Mouse (Mus musculus) megakaryocyte, embryonic 14.5 days (primary cell): ENCODE measurements around the gene Ak9. TPM values are rescaled to one million over a fixed set of nuclear protein-coding genes. Genes with fewer than 3 reads are reported as not detected.
A peak's percentile ranks its signal among the peaks of the same experiment; 100 is the strongest.

Source experiments
- H3K27me3 ChIP-seq: replicated peaks from 2 replicates; pipeline ENCODE3; 2012; ENCODE audit warnings: inconsistent platforms
- H3K36me3 ChIP-seq: replicated peaks from 2 replicates; pipeline ENCODE3; 2012; ENCODE audit warnings: low read length, inconsistent platforms, mixed read lengths
- H3K4me1 ChIP-seq: 2 replicates; pipeline ENCODE4 v1.6.1; 2012; ENCODE audit warnings: inconsistent platforms
- H3K4me3 ChIP-seq: replicated peaks from 2 replicates; pipeline ENCODE3; 2012; ENCODE audit warnings: moderate library complexity, mild to moderate bottlenecking, inconsistent platforms
- H3K9me3 ChIP-seq: 2 replicates; pipeline ENCODE4 v1.6.1; 2012; ENCODE audit warnings: inconsistent platforms
- FLI1 ChIP-seq: IDR thresholded peaks from 2 replicates; pipeline ENCODE4 v1.6.1; 2012; ENCODE audit warnings: low read length, inconsistent platforms, mixed read lengths
- GATA1 ChIP-seq: IDR thresholded peaks from 3 replicates; pipeline ENCODE4 v1.6.1; 2012; ENCODE audit warnings: mixed read lengths, low read length, inconsistent platforms, borderline replicate concordance
- polyA plus RNA-seq: library from polyadenylated mRNA; stranded (reverse); fragments of >175 nt; gene quantifications from 2 replicates; pipeline ENCODE4 v1.2.3, GENCODE M21; 2012; ENCODE audit warnings: low replicate concordance; ENCODE audit not compliant: insufficient read depth

Ak9 gene
- polyA plus RNA-seq, 1 experiment = not detected

GRCm38 (mm10) chr10:41467325-41467724 lies 163.5 kb downstream of the Ak9 start:
- peaks cover 1% of the 10 kb centered on the region for H3K27me3 ChIP-seq
- H3K9me3 ChIP-seq = no peaks in the 10 kb centered on the region
- H3K36me3 ChIP-seq = peaks cover 50% of the 10 kb centered on the region
- peaks cover 4% of the 10 kb centered on the region; the same call in 1 of the 2 replicates for H3K4me1 ChIP-seq
- TF ChIP-seq FLI1 (no peak), GATA1 (no peak)
- no peak overlapping the region for H3K4me3 ChIP-seq

- TF ChIP-seq GATA1 (no peak), FLI1 (no peak)
These were observed 166.9 kb downstream of the Ak9 start for GRCm38 (mm10) chr10:41470693-41471092.

GRCm38 (mm10) chr10:41472534-41472933 lies 168.8 kb downstream of the Ak9 start:
- H3K9me3 ChIP-seq = no peaks in the 10 kb centered on the region
- H3K4me3 ChIP-seq = no peak overlapping the region
- no peak for TF ChIP-seq GATA1
- no peak for TF ChIP-seq FLI1
- peaks cover 5% of the 10 kb centered on the region for H3K27me3 ChIP-seq
- peaks cover 56% of the 10 kb centered on the region for H3K4me1 ChIP-seq
- H3K36me3 ChIP-seq = peaks cover 11% of the 10 kb centered on the region

More at GRCm38 (mm10) chr10:41470693-41471092, 166.9 kb downstream of the Ak9 start:
- peaks cover 23% of the 10 kb centered on the region for H3K36me3 ChIP-seq
- peaks cover 38% of the 10 kb centered on the region for H3K4me1 ChIP-seq
- H3K9me3 ChIP-seq = no peaks in the 10 kb centered on the region
- no peak overlapping the region for H3K4me3 ChIP-seq
- H3K27me3 ChIP-seq = peaks cover 1% of the 10 kb centered on the region

GRCm38 (mm10) chr10:41472962-41473481 lies 169.2 kb downstream of the Ak9 start:
- Histone ChIP-seq H3K36me3 (peaks cover 9% of the 10 kb centered on the region), H3K27me3 (peaks cover 6% of the 10 kb centered on the region), H3K9me3 (no peaks in the 10 kb centered on the region), H3K4me3 (peak overlapping the region; percentile 12), H3K4me1 (peaks cover 61% of the 10 kb centered on the region)
- TF ChIP-seq GATA1 = no peak

GRCm38 (mm10) chr10:41473782-41474468 lies 170.1 kb downstream of the Ak9 start:
- Histone ChIP-seq H3K27me3 (peaks cover 14% of the 10 kb centered on the region), H3K4me1 (peaks cover 66% of the 10 kb centered on the region), H3K9me3 (no peaks in the 10 kb centered on the region), H3K4me3 (no peak overlapping the region), H3K36me3 (peaks cover 7% of the 10 kb centered on the region)
- TF ChIP-seq GATA1 = no peak
- TF ChIP-seq FLI1 = no peak

- Histone ChIP-seq H3K9me3 (no peaks in the 10 kb centered on the region), H3K27me3 (peaks cover 24% of the 10 kb centered on the region), H3K36me3 (peaks cover 16% of the 10 kb centered on the region), H3K4me1 (peaks cover 70% of the 10 kb centered on the region), H3K4me3 (no peak overlapping the region)
- TF ChIP-seq FLI1 = no peak
These were observed 171.2 kb downstream of the Ak9 start for GRCm38 (mm10) chr10:41474981-41475391.

GRCm38 (mm10) chr10:41476171-41477017 lies 172.6 kb downstream of the Ak9 start, which contains the start of gene Mical1:
Gene Mical1 (plus strand): TSS chr10:41476314.
- TF ChIP-seq FLI1 (no peak), GATA1 (no peak)
- H3K27me3 ChIP-seq = peaks cover 32% of the 10 kb centered on the region
- peaks cover 75% of the 10 kb centered on the region for H3K4me1 ChIP-seq
- H3K4me3 ChIP-seq = peak within 1 kb of the TSS; percentile 92
- H3K36me3 ChIP-seq = peaks cover 27% of the 10 kb centered on the region
- H3K9me3 ChIP-seq = no peaks in the 10 kb centered on the region

- TF ChIP-seq FLI1 (no peak), GATA1 (no peak)
- peaks cover 78% of the 10 kb centered on the region for H3K4me1 ChIP-seq
- peaks cover 33% of the 10 kb centered on the region for H3K36me3 ChIP-seq
- peak overlapping the region; percentile 92 for H3K4me3 ChIP-seq
- H3K27me3 ChIP-seq = peaks cover 37% of the 10 kb centered on the region
- no peaks in the 10 kb centered on the region for H3K9me3 ChIP-seq
These were observed 173.2 kb downstream of the Ak9 start for GRCm38 (mm10) chr10:41477018-41477277.

- Histone ChIP-seq H3K4me3 (peak overlapping the region; percentile 92), H3K27me3 (peaks cover 43% of the 10 kb centered on the region), H3K4me1 (peaks cover 76% of the 10 kb centered on the region), H3K9me3 (no peaks in the 10 kb centered on the region), H3K36me3 (peaks cover 39% of the 10 kb centered on the region)
- TF ChIP-seq FLI1 = no peak
- peak; percentile 13; the same call in 1 of the 3 replicates for TF ChIP-seq GATA1
These were observed 173.8 kb downstream of the Ak9 start for GRCm38 (mm10) chr10:41477278-41478181.

GRCm38 (mm10) chr10:41479961-41480360 lies 176.2 kb downstream of the Ak9 start:
- Histone ChIP-seq H3K4me3 (no peak overlapping the region), H3K4me1 (peaks cover 56% of the 10 kb centered on the region), H3K27me3 (peaks cover 67% of the 10 kb centered on the region), H3K36me3 (peaks cover 63% of the 10 kb centered on the region), H3K9me3 (no peaks in the 10 kb centered on the region)
- TF ChIP-seq GATA1 = no peak
- TF ChIP-seq FLI1 = no peak
